Mouse (Mus musculus) embryonic facial prominence, embryonic 14.5 days (tissue): Measurements from ENCODE around the gene Cntnap5c. TPM values are rescaled to one million over a fixed set of nuclear protein-coding genes. Genes with fewer than 3 reads are reported as not detected.

ENCODE experiments used
- ATAC-seq: fragments of 200-750 bp; cut with Nextera tagmentation; 2 replicates; pipeline ENCODE4 v1.8.0; 2017; ENCODE audit warnings: low read depth, moderate number of reproducible peaks, moderate TSS enrichment
- DNase-seq: peaks from one replicate; pipeline ENCODE4 v3.0.0-alpha.2; 2015; ENCODE audit warnings: low spot score
- H3K27ac ChIP-seq: fragments of 300-500 bp; sonication (generic); replicated peaks from 2 replicates; pipeline ENCODE4 v1.5.1; 2014; ENCODE audit warnings: low read depth, mild to moderate bottlenecking, low read length, moderate library complexity
- H3K27me3 ChIP-seq: fragments of 300-500 bp; sonication (generic); replicated peaks from 2 replicates; pipeline ENCODE4 v1.6.1; 2014; ENCODE audit warnings: low read length; ENCODE audit not compliant: control insufficient read depth, insufficient read depth
- H3K36me3 ChIP-seq: fragments of 300-500 bp; sonication (generic); 2 replicates; pipeline ENCODE4 v1.6.1; 2014; ENCODE audit warnings: low read length, mixed read lengths; ENCODE audit not compliant: control insufficient read depth, insufficient read depth
- H3K4me1 ChIP-seq: fragments of 300-500 bp; sonication (generic); 2 replicates; pipeline ENCODE4 v1.6.1; 2014; ENCODE audit warnings: antibody characterized with exemption, low read length; ENCODE audit not compliant: control insufficient read depth, insufficient read depth
- H3K4me2 ChIP-seq: fragments of 300-500 bp; sonication (generic); 2 replicates; pipeline ENCODE4 v1.6.1; 2014; ENCODE audit warnings: low read depth, mild to moderate bottlenecking, low read length, moderate library complexity, mixed read lengths
- H3K4me3 ChIP-seq: fragments of 300-500 bp; sonication (generic); 2 replicates; pipeline ENCODE4 v1.5.1; 2014; ENCODE audit warnings: low read depth, mild to moderate bottlenecking, low read length
- H3K9ac ChIP-seq: fragments of 300-500 bp; sonication (generic); 2 replicates; pipeline ENCODE4 v1.6.1; 2014; ENCODE audit warnings: low read depth, mild to moderate bottlenecking, low read length, moderate library complexity, mixed read lengths
- H3K9me3 ChIP-seq: fragments of 300-500 bp; sonication (generic); 2 replicates; pipeline ENCODE4 v1.6.1; 2016; ENCODE audit warnings: low read length; ENCODE audit not compliant: control insufficient read depth
- WGBS: fragments of 180-500 bp; shearing (Covaris S2); extraction: QIAGEN DNeasy Blood & Tissue Kit; methylation state at CpG from one replicate; pipeline ENCODE4 v1.1.7; 2014; 5-methylcytosine and 5-hydroxymethylcytosine counted together
- polyA plus RNA-seq: library from polyadenylated mRNA; unstranded; fragments of >200 nt; fragmentation: Nextera tagmentation; extraction: Ambion mirVana; gene quantifications from 2 replicates; pipeline ENCODE4 v1.2.1, GENCODE M21; 2014

Gene Cntnap5c
- 0.08 and 0.10 TPM in 2 replicates for polyA plus RNA-seq

DNA sequence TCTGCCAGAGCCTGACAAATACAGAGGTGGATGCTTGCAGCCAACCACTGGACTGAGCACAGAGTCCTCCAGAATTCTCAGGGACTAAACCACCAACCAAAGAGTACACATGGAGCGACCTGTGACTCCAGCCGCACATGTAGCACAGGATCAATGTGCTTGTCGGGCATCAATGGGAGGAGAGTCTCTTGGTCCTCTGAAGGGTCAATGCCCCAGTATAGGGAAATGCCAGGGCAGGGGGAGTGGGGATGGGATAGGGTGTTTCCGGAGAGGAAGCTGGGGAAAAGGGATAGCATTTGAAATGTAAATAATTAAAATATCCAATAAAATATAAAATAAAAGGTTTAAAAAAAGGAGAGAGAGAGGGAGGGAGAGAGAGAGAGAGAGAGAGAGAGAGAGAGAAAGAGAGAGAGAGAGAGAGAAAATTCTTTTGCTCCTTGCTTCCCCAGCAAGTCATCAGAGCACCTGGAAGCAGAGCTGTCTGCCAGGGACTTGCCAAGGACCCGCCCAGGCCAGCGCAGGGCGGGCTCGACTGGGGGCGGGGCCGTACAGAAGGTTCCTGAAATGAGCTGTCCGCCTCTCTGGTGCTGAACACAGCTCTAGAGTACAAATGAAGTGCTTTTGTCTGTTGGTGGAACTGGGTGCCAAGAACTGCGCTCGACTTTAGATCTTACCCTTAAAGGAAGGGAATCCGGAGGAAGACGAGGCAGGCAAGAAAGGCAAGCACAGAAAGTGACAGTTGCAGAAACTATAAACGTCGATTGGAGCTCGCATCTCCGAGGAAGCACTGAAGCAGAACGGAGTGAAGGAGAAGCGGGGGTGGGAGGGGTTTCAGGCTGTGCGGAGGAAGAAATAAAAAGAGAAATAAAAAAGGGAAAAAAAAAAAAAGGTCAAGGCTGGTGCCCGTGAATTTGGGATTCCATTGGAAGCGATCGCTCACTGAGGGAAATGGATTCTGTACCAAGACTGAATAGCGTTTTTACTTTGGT, at the start of gene Cntnap5c:
Cntnap5c (plus strand) TSS at position 949 of the 989 bp plus-strand sequence.
- DNase-seq (peak; percentile 90), ATAC-seq (peak; percentile 89)
- Histone ChIP-seq H3K4me1 (no peaks in the 10 kb centered on the region), H3K4me2 (peak within 1 kb of the TSS; percentile 14; the same call in 1 of the 2 replicates), H3K36me3 (no peaks in the 10 kb centered on the region), H3K27ac (no peak within 1 kb of the TSS), H3K9me3 (no peaks in the 10 kb centered on the region), H3K9ac (no peak within 1 kb of the TSS), H3K4me3 (no peak within 1 kb of the TSS), H3K27me3 (no peaks in the 10 kb centered on the region)
- WGBS = 18% methylated on average over 26 of the region's 26 CpGs

DNA sequence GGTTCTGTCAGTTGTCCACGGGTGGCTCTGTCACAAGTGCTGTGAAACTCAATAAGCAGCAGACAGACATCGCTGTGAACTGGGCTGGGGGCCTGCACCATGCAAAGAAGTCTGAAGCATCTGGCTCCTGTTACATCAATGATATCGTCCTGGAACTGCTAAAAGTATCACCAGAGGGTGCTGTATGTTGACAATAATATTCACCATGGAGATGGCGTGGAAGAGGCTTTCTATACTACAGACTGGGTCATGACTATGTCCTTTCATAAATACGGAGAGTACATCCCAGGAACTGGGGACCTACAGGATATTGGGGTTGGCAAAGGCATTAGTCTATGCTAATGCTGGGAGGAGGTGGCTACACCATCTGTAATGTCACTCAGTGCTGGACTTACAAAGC, 27.3 kb upstream of the Cntnap5c start, which contains the start of gene Gm21834:
Gm21834 (minus strand) TSS at position 101 of the 400 bp plus-strand sequence.
- no peak within 1 kb of the TSS for H3K27ac ChIP-seq
- H3K4me3 ChIP-seq = no peak within 1 kb of the TSS
- H3K4me1 ChIP-seq = no peaks in the 10 kb centered on the region
- no peak within 1 kb of the TSS for H3K4me2 ChIP-seq
- no peak for ATAC-seq
- WGBS = 87% methylated on average over 5 of the region's 5 CpGs
- no peaks in the 10 kb centered on the region for H3K27me3 ChIP-seq
- DNase-seq = no peak
- no peak within 1 kb of the TSS for H3K9ac ChIP-seq
- H3K9me3 ChIP-seq = no peaks in the 10 kb centered on the region
- H3K36me3 ChIP-seq = no peaks in the 10 kb centered on the region

DNA sequence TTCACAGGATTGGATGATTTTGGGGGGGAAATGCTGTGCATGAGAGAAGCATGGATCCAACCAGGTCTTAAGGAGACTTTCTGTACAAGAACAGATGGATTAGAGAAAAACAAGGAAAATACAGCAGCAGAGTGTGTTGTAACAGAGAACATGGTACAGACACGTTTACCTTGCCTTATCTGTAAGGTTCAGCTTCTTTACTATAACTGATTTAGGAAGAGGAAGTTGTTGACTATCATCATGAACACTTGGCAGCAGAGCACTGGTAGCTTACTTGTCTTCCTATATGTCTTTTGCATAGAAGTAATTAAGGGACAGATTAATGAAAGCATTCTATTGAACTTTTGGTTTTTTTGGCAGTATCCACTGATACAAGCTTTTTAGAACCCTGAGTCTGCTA, 11.3 kb upstream of the Cntnap5c start:
- no peak overlapping the region for H3K4me2 ChIP-seq
- H3K9ac ChIP-seq = no peak overlapping the region
- H3K4me1 ChIP-seq = no peaks in the 10 kb centered on the region
- no peaks in the 10 kb centered on the region for H3K27me3 ChIP-seq
- DNase-seq = no peak
- no peak overlapping the region for H3K27ac ChIP-seq
- H3K4me3 ChIP-seq = no peak overlapping the region
- ATAC-seq = no peak
- H3K9me3 ChIP-seq = no peaks in the 10 kb centered on the region
- 61% methylated on average over 1 of the region's 1 CpGs for WGBS
- no peaks in the 10 kb centered on the region for H3K36me3 ChIP-seq

DNA sequence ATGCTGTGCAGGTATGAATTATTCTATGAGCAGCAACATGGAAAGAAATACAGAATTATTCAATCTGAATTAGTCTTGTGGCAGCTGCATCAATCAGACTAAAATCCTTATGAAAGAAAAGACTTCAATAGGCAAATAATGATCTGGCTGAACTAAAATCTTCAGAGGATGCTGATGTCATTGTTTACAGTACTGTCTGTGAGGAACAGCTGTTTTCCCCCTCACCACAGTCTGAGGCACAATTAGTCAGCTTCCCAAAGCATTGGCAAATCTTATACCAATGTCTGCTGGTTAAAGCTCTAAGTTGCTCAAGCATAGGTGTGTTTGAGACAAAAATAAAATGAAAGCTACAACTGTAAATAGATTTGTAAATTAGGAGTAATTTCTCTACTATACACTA, 2.1 kb upstream of the Cntnap5c start:
- ATAC-seq (no peak), DNase-seq (no peak)
- H3K27me3 ChIP-seq = no peaks in the 10 kb centered on the region
- H3K4me1 ChIP-seq = no peaks in the 10 kb centered on the region
- H3K9ac ChIP-seq = no peak overlapping the region
- no peak overlapping the region for H3K4me2 ChIP-seq
- no peaks in the 10 kb centered on the region for H3K9me3 ChIP-seq
- H3K4me3 ChIP-seq = no peak overlapping the region
- H3K27ac ChIP-seq = no peak overlapping the region
- no peaks in the 10 kb centered on the region for H3K36me3 ChIP-seq

DNA sequence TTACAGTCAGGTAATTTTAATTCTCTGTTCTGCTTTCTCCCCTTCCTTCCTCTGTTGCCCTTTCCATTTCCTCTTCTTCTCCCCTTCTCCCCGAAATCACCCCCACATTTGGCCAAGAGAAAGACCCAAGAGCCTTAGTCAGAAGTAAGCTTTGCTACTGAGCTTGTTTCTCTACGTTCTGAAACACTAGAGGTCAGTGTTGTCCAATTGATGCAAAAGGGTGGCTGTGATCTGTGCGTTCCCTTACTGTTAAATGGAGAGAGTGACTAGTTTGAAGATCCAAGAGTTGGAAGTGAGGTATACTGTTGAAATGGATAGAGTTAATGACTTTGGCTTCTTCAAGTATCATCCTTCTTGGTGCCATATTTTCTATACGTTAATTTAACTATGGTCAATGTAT, 1.5 kb downstream of the Cntnap5c start:
- Histone ChIP-seq H3K9ac (no peak overlapping the region), H3K36me3 (no peaks in the 10 kb centered on the region), H3K4me2 (no peak overlapping the region), H3K9me3 (no peaks in the 10 kb centered on the region), H3K4me1 (no peaks in the 10 kb centered on the region), H3K27ac (no peak overlapping the region), H3K4me3 (no peak overlapping the region), H3K27me3 (no peaks in the 10 kb centered on the region)
- DNase-seq (peak; percentile 22), ATAC-seq (no peak)
- 17% methylated on average over 4 of the region's 4 CpGs for WGBS

DNA sequence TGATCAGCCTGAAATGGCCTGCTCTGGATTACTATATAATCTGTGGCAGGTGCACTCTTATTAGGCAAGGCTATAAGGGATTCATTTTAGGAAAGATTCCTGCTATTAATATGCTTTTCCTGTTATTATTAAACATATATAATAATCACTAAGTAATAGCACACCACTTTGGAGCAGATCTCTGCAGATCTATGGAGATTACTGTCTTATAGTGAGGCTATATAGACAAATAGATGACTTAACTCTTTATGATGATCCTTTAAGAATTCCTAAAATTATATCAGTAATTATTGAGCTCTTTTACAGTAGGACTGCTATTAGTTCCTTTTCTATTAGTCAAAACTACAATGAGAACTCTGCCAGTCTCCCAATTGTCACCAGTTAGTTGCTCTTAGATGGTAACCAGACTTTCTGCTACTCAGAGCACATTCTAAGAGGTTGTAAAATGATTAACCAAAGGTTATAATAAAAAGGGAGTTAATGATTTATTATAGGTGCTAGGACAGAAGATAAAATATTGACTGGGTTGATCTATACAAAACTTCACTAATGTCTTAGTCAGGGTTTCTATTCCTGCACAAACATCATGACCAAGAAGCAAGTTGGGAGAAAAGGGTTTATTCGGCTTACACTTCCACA, 18.9 kb downstream of the Cntnap5c start:
- Histone ChIP-seq H3K27me3 (no peaks in the 10 kb centered on the region), H3K4me3 (no peak overlapping the region), H3K27ac (no peak overlapping the region), H3K9me3 (no peaks in the 10 kb centered on the region), H3K9ac (no peak overlapping the region), H3K4me1 (no peaks in the 10 kb centered on the region), H3K4me2 (no peak overlapping the region), H3K36me3 (no peaks in the 10 kb centered on the region)
- no peak for ATAC-seq
- 92% methylated on average over 1 of the region's 1 CpGs for WGBS
- DNase-seq = no peak

DNA sequence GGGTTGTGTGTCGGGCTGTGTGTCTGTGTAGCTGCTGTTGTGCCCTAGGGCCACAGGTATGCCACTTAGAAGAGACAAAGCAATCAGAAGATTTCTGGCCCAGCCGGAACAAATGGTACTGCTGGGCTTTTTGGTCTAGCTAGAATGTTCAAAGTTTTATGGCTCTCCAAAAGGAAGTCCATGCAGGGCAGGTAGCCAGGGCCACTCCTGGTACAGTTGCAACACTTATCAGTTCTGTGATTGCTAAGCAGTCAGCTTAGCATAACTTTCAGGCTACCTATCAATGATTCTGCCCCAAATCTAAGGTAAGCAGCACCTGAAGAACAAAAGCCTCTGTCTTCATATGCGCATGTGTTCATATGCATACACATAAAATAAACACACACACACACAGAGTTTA, 26.0 kb downstream of the Cntnap5c start:
- 70% methylated on average over 3 of the region's 3 CpGs for WGBS
- no peak for ATAC-seq
- no peak overlapping the region for H3K9ac ChIP-seq

DNA sequence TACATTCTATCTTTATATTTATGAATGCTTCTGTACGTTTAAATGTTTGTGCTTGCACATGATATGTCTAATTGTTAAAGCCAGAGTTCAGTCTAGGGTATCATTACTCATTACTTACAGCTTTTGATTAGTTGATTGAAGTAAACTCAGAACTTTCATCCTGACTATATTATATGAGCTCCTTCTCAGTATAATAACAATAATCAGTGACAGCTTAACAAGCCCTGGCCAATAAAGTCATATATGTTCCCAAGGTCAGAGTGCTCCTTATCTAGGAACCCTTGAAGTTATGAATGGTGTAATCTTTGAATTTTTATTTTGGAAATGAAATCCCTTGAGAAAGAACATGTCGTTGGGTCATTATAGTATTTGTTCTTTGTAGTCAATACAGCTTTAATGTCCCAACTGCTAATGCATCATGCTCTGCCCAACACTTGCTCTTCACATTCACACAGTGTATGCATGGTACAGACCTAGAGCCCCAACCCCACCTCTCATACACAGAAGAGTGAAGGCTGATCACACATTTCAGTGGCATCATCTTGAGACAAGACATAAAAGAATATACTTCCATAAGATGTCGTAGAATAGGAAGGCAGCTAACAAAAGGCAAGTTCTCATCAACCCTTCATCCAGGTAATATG, 27.4 kb downstream of the Cntnap5c start:
- Histone ChIP-seq H3K27ac (no peak overlapping the region), H3K9me3 (no peaks in the 10 kb centered on the region), H3K36me3 (no peaks in the 10 kb centered on the region), H3K27me3 (no peaks in the 10 kb centered on the region), H3K9ac (no peak overlapping the region), H3K4me1 (no peaks in the 10 kb centered on the region), H3K4me3 (no peak overlapping the region), H3K4me2 (no peak overlapping the region)
- ATAC-seq = no peak
- 79% methylated on average over 3 of the region's 3 CpGs for WGBS
- no peak for DNase-seq

More for the DNA sequence above, 26.0 kb downstream of the Cntnap5c start:
- no peaks in the 10 kb centered on the region for H3K27me3 ChIP-seq
- H3K4me1 ChIP-seq = no peaks in the 10 kb centered on the region
- no peak overlapping the region for H3K4me2 ChIP-seq
- no peak overlapping the region for H3K4me3 ChIP-seq
- no peaks in the 10 kb centered on the region for H3K36me3 ChIP-seq
- H3K9me3 ChIP-seq = no peaks in the 10 kb centered on the region
- DNase-seq = no peak
- no peak overlapping the region for H3K27ac ChIP-seq
